Mouse (Mus musculus): ENCODE results near the gene Apol6. TPM values are rescaled to one million over a fixed set of nuclear protein-coding genes. Genes with fewer than 3 reads are reported as not detected.

The Apol6 gene
- 0.01 and 0.06 TPM in 2 replicates for polyA plus RNA-seq (2012; rRNA removed)

GRCm38 (mm10) chr15:77044597-77045320, at the start of gene Apol6:
Apol6 (plus strand) TSS chr15:77044729.

GRCm38 (mm10) chr15:77050570-77050969, 6.0 kb downstream of the Apol6 start, which contains the start of gene Mb:
Mb (minus strand) TSS chr15:77050670.

Other genes starting within 250 kb of the Apol6 start
- 1.7 and 1.9 TPM in 2 replicates for gene Zfp251, start 173.3 kb upstream of the Apol6 start, polyA plus RNA-seq (2012; rRNA removed)
- 3.9 and 4.3 TPM in 2 replicates for gene Zfp7, start 165.5 kb upstream of the Apol6 start, polyA plus RNA-seq (2012; rRNA removed)
- gene Gm49527, start 165.4 kb upstream of the Apol6 start, polyA plus RNA-seq (2012; rRNA removed) = 0.10 TPM in 1 of 2 replicates, not detected in the other
- gene Zfp647, start 119.3 kb upstream of the Apol6 start, polyA plus RNA-seq (2012; rRNA removed) = 0.92 and 1.0 TPM in 2 replicates
- 10.9 and 11.6 TPM in 2 replicates for gene 1110038F14Rik, start 96.2 kb upstream of the Apol6 start, polyA plus RNA-seq (2012; rRNA removed)
- gene Mb, start 5.9 kb downstream of the Apol6 start, polyA plus RNA-seq (2012; rRNA removed) = 0.03 and 0.07 TPM in 2 replicates